Mouse (Mus musculus) gastrocnemius, postnatal 10 days (tissue): ENCODE measurements at regions not wholly inside any gene's neighbourhood (a gene's known extent, or its start where the extent isn't known, plus 50 kb on each side); places are given as distances from the start of the nearest gene placed in this dataset.

ENCODE experiments used
- DNase-seq: peaks from one replicate; pipeline ENCODE4 v3.0.0; 2021; ENCODE audit warnings: mixed read lengths

GRCm38 (mm10) chr6:13305873-13306272 lies 81.1 kb upstream of the Vwde start:
- no peak for DNase-seq

GRCm38 (mm10) chr6:13298171-13298570 lies 73.4 kb upstream of the Vwde start:
- DNase-seq = no peak

GRCm38 (mm10) chr6:13297110-13297509 lies 72.3 kb upstream of the Vwde start:
- no peak for DNase-seq

- peak; percentile 21 for DNase-seq
Observed at GRCm38 (mm10) chr6:13296041-13296440, 71.3 kb upstream of the Vwde start.

GRCm38 (mm10) chr6:13294393-13294792 lies 69.6 kb upstream of the Vwde start:
- no peak for DNase-seq

- no peak for DNase-seq
Observed at GRCm38 (mm10) chr6:13288500-13288899, 63.7 kb upstream of the Vwde start.

- DNase-seq = no peak
Observed at GRCm38 (mm10) chr6:13287812-13288211, 63.0 kb upstream of the Vwde start.

- no peak for DNase-seq
Observed at GRCm38 (mm10) chr6:13286542-13287273, 61.9 kb upstream of the Vwde start.

GRCm38 (mm10) chr6:13280835-13281234 lies 56.1 kb upstream of the Vwde start:
- peak; percentile 9 for DNase-seq
